Mouse (Mus musculus): ENCODE measurements around the gene Pitpnm3. TPM values are rescaled to one million over a fixed set of nuclear protein-coding genes. Genes with fewer than 3 reads are reported as not detected.

The Pitpnm3 gene
- polyA plus RNA-seq, 1 experiment from 2014 or later = 2.3 TPM

- ATAC-seq (ENCODE audit: low read depth) = no peak
- 70% methylated on average over 9 of the region's 9 CpGs for WGBS
Observed at GRCm38 (mm10) chr11:72027836-72028235, 107.7 kb downstream of the Pitpnm3 start.

GRCm38 (mm10) chr11:72026516-72026915 is 109.1 kb downstream of the Pitpnm3 start:
- Histone ChIP-seq H3K9me3 (ENCODE audit: control insufficient read depth, low read length) (no peaks in the 10 kb centered on the region), H3K4me3 (ENCODE audit: low read length) (no peak overlapping the region), H3K27me3 (ENCODE audit: control insufficient read depth, insufficient read depth, low read depth, low read length) (no peaks in the 10 kb centered on the region), H3K36me3 (ENCODE audit: control insufficient read depth, insufficient read depth, low read length) (no peaks in the 10 kb centered on the region), H3K4me1 (replicated peaks; ENCODE audit: control insufficient read depth, insufficient read depth, low read length) (no peaks in the 10 kb centered on the region), H3K4me2 (ENCODE audit: low read depth, low read length) (no peak overlapping the region), H3K9ac (ENCODE audit: low read length) (no peak overlapping the region), H3K27ac (ENCODE audit: low read length) (no peak overlapping the region)
- WGBS = 90% methylated on average over 9 of the region's 9 CpGs
- ATAC-seq (ENCODE audit: low read depth) = no peak

More at GRCm38 (mm10) chr11:72027836-72028235, 107.7 kb downstream of the Pitpnm3 start:
- H3K9me3 ChIP-seq (ENCODE audit: control insufficient read depth, low read length) = no peaks in the 10 kb centered on the region
- no peak overlapping the region for H3K9ac ChIP-seq (ENCODE audit: low read length)
- no peaks in the 10 kb centered on the region for H3K4me1 ChIP-seq (replicated peaks; ENCODE audit: control insufficient read depth, insufficient read depth, low read length)
- no peak overlapping the region for H3K4me3 ChIP-seq (ENCODE audit: low read length)
- no peak overlapping the region for H3K27ac ChIP-seq (ENCODE audit: low read length)
- H3K36me3 ChIP-seq (ENCODE audit: control insufficient read depth, insufficient read depth, low read length) = no peaks in the 10 kb centered on the region
- no peak overlapping the region for H3K4me2 ChIP-seq (ENCODE audit: low read depth, low read length)
- H3K27me3 ChIP-seq (ENCODE audit: control insufficient read depth, insufficient read depth, low read depth, low read length) = no peaks in the 10 kb centered on the region

GRCm38 (mm10) chr11:72025843-72026242 is 109.7 kb downstream of the Pitpnm3 start:
- no peak overlapping the region for H3K27ac ChIP-seq (ENCODE audit: low read length)
- no peaks in the 10 kb centered on the region for H3K27me3 ChIP-seq (ENCODE audit: control insufficient read depth, insufficient read depth, low read depth, low read length)
- no peak overlapping the region for H3K4me2 ChIP-seq (ENCODE audit: low read depth, low read length)
- no peak for ATAC-seq (ENCODE audit: low read depth)
- no peaks in the 10 kb centered on the region for H3K36me3 ChIP-seq (ENCODE audit: control insufficient read depth, insufficient read depth, low read length)
- no peak overlapping the region for H3K4me3 ChIP-seq (ENCODE audit: low read length)
- H3K9ac ChIP-seq (ENCODE audit: low read length) = no peak overlapping the region
- no peaks in the 10 kb centered on the region for H3K4me1 ChIP-seq (replicated peaks; ENCODE audit: control insufficient read depth, insufficient read depth, low read length)
- no peaks in the 10 kb centered on the region for H3K9me3 ChIP-seq (ENCODE audit: control insufficient read depth, low read length)
- 34% methylated on average over 5 of the region's 5 CpGs for whole genome bisulfite sequencing

GRCm38 (mm10) chr11:72024193-72024781 is 111.3 kb downstream of the Pitpnm3 start:
- H3K36me3 ChIP-seq (ENCODE audit: control insufficient read depth, insufficient read depth, low read length) = no peaks in the 10 kb centered on the region
- no peak for ATAC-seq (ENCODE audit: low read depth)
- 23% methylated on average over 5 of the region's 5 CpGs for WGBS
- H3K4me3 ChIP-seq (ENCODE audit: low read length) = no peak overlapping the region
- H3K27ac ChIP-seq (ENCODE audit: low read length) = no peak overlapping the region
- no peaks in the 10 kb centered on the region for H3K4me1 ChIP-seq (replicated peaks; ENCODE audit: control insufficient read depth, insufficient read depth, low read length)
- no peak overlapping the region for H3K9ac ChIP-seq (ENCODE audit: low read length)
- H3K9me3 ChIP-seq (ENCODE audit: control insufficient read depth, low read length) = no peaks in the 10 kb centered on the region
- no peaks in the 10 kb centered on the region for H3K27me3 ChIP-seq (ENCODE audit: control insufficient read depth, insufficient read depth, low read depth, low read length)
- H3K4me2 ChIP-seq (ENCODE audit: low read depth, low read length) = no peak overlapping the region

GRCm38 (mm10) chr11:72023581-72023980 is 112.0 kb downstream of the Pitpnm3 start:
- Histone ChIP-seq H3K27ac (ENCODE audit: low read length) (no peak overlapping the region), H3K9ac (ENCODE audit: low read length) (no peak overlapping the region), H3K9me3 (ENCODE audit: control insufficient read depth, low read length) (no peaks in the 10 kb centered on the region), H3K36me3 (ENCODE audit: control insufficient read depth, insufficient read depth, low read length) (no peaks in the 10 kb centered on the region), H3K27me3 (ENCODE audit: control insufficient read depth, insufficient read depth, low read depth, low read length) (no peaks in the 10 kb centered on the region), H3K4me3 (ENCODE audit: low read length) (no peak overlapping the region), H3K4me2 (ENCODE audit: low read depth, low read length) (no peak overlapping the region), H3K4me1 (replicated peaks; ENCODE audit: control insufficient read depth, insufficient read depth, low read length) (no peaks in the 10 kb centered on the region)
- no peak for ATAC-seq (ENCODE audit: low read depth)
- WGBS = 40% methylated on average over 10 of the region's 10 CpGs

GRCm38 (mm10) chr11:72022827-72023226 is 112.8 kb downstream of the Pitpnm3 start:
- Histone ChIP-seq H3K27ac (ENCODE audit: low read length) (no peak overlapping the region), H3K36me3 (ENCODE audit: control insufficient read depth, insufficient read depth, low read length) (no peaks in the 10 kb centered on the region), H3K9ac (ENCODE audit: low read length) (no peak overlapping the region), H3K9me3 (ENCODE audit: control insufficient read depth, low read length) (no peaks in the 10 kb centered on the region), H3K4me1 (replicated peaks; ENCODE audit: control insufficient read depth, insufficient read depth, low read length) (no peaks in the 10 kb centered on the region), H3K4me3 (ENCODE audit: low read length) (no peak overlapping the region), H3K27me3 (ENCODE audit: control insufficient read depth, insufficient read depth, low read depth, low read length) (no peaks in the 10 kb centered on the region), H3K4me2 (ENCODE audit: low read depth, low read length) (no peak overlapping the region)
- 61% methylated on average over 6 of the region's 6 CpGs for WGBS
- no peak for ATAC-seq (ENCODE audit: low read depth)

GRCm38 (mm10) chr11:72021015-72021414 is 114.6 kb downstream of the Pitpnm3 start:
- Histone ChIP-seq H3K9ac (ENCODE audit: low read length) (no peak overlapping the region), H3K36me3 (ENCODE audit: control insufficient read depth, insufficient read depth, low read length) (no peaks in the 10 kb centered on the region), H3K4me3 (ENCODE audit: low read length) (no peak overlapping the region), H3K27me3 (ENCODE audit: control insufficient read depth, insufficient read depth, low read depth, low read length) (no peaks in the 10 kb centered on the region), H3K27ac (ENCODE audit: low read length) (no peak overlapping the region), H3K4me2 (ENCODE audit: low read depth, low read length) (no peak overlapping the region), H3K9me3 (ENCODE audit: control insufficient read depth, low read length) (no peaks in the 10 kb centered on the region), H3K4me1 (replicated peaks; ENCODE audit: control insufficient read depth, insufficient read depth, low read length) (no peaks in the 10 kb centered on the region)
- no peak for ATAC-seq (ENCODE audit: low read depth)
- 35% methylated on average over 4 of the region's 4 CpGs for WGBS

- no peaks in the 10 kb centered on the region for H3K36me3 ChIP-seq (ENCODE audit: control insufficient read depth, insufficient read depth, low read length)
- WGBS = 77% methylated on average over 9 of the region's 9 CpGs
- ATAC-seq (ENCODE audit: low read depth) = no peak
Observed at GRCm38 (mm10) chr11:72017253-72017601, 118.4 kb downstream of the Pitpnm3 start.

GRCm38 (mm10) chr11:72016518-72017252 is 118.9 kb downstream of the Pitpnm3 start:
- H3K4me1 ChIP-seq (replicated peaks; ENCODE audit: control insufficient read depth, insufficient read depth, low read length) = no peaks in the 10 kb centered on the region
- WGBS = 70% methylated on average over 13 of the region's 13 CpGs
- H3K4me2 ChIP-seq (ENCODE audit: low read depth, low read length) = no peak overlapping the region
- H3K36me3 ChIP-seq (ENCODE audit: control insufficient read depth, insufficient read depth, low read length) = no peaks in the 10 kb centered on the region
- no peaks in the 10 kb centered on the region for H3K9me3 ChIP-seq (ENCODE audit: control insufficient read depth, low read length)
- H3K4me3 ChIP-seq (ENCODE audit: low read length) = no peak overlapping the region
- no peak for ATAC-seq (ENCODE audit: low read depth)
- no peak overlapping the region for H3K9ac ChIP-seq (ENCODE audit: low read length)
- no peaks in the 10 kb centered on the region for H3K27me3 ChIP-seq (ENCODE audit: control insufficient read depth, insufficient read depth, low read depth, low read length)
- no peak overlapping the region for H3K27ac ChIP-seq (ENCODE audit: low read length)

More at GRCm38 (mm10) chr11:72017253-72017601, 118.4 kb downstream of the Pitpnm3 start:
- Histone ChIP-seq H3K4me2 (ENCODE audit: low read depth, low read length) (no peak overlapping the region), H3K9ac (ENCODE audit: low read length) (no peak overlapping the region), H3K4me3 (ENCODE audit: low read length) (no peak overlapping the region), H3K4me1 (replicated peaks; ENCODE audit: control insufficient read depth, insufficient read depth, low read length) (no peaks in the 10 kb centered on the region), H3K9me3 (ENCODE audit: control insufficient read depth, low read length) (no peaks in the 10 kb centered on the region), H3K27ac (ENCODE audit: low read length) (no peak overlapping the region), H3K27me3 (ENCODE audit: control insufficient read depth, insufficient read depth, low read depth, low read length) (no peaks in the 10 kb centered on the region)
